Mouse (Mus musculus) layer of hippocampus, postnatal 14 days (tissue): ENCODE data around the gene Itsn1. TPM values are rescaled to one million over a fixed set of nuclear protein-coding genes. Genes with fewer than 3 reads are reported as not detected.
A peak's percentile ranks its signal among the peaks of the same experiment; 100 is the strongest.

Source experiments
- DNase-seq, 2 experiments: peaks; one replicate each; pipeline ENCODE4 v3.0.0; 2021 to 2022; ENCODE audit warnings: low spot score in 2 of 2, mixed read lengths in 1 of 2
- total RNA-seq, 2 experiments: library from RNA; stranded (reverse); gene quantifications; 2 replicates each; pipeline ENCODE4 v1.2.3; 2021

The Itsn1 gene
- total RNA-seq, 2 experiments from 2014 or later, result 155 to 157 TPM

DNA sequence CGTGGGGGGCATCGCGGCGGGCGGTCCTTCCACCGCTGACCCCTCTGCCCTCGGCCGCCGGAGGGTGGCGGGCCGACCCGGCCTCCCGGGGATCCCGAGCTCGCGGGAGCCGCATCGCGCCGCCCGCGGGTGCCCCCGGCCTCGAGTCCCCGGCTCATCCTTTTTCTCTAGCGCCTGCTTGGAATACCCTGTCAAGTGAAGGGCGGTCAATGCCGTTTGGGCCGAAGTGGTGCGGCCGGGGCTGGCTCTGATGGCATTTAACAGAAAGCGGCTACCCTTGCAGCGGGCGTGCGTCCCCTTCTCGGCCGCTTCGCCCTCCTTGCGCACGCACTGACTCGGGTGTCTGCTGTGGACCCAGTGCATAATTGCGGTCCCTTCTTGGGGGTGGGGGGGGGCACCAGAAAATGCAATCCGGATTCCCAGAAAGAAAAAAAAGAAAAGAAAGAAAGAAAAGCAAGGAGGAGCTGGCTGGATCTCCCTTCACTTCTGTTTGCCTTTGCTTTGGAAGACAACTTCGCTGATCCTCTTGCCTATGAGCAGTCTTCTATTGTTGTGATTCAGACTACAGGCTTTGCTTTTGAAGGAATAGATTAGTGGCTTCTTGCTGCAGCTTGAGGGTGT lies 850 bp downstream of the Itsn1 start:
- DNase-seq, result peak in 1 of 2 experiments; percentile 39

DNA sequence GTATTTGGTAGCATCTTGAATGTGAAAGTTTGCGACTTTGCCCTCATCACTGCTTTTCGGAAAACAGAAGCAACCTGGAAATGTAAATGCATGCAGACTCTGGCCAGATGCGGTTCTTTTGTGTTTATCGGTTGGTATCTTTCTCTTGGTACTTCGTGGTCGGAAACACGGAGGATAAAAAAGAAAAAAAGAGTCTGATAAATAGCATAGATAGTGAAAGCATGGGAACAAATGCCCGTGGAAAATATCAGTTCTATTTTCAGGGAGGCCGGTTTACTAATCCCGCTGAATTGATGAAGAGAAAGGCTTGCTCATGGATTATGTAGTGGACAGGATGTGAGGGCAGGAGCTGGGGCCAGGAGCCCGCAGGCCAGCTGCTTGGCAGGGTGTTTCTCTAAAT lies 1.4 kb downstream of the Itsn1 start:
- no peak for DNase-seq

GRCm38 (mm10) chr16:91732816-91733215 lies 3.7 kb downstream of the Itsn1 start:
- DNase-seq, result no peak

DNA sequence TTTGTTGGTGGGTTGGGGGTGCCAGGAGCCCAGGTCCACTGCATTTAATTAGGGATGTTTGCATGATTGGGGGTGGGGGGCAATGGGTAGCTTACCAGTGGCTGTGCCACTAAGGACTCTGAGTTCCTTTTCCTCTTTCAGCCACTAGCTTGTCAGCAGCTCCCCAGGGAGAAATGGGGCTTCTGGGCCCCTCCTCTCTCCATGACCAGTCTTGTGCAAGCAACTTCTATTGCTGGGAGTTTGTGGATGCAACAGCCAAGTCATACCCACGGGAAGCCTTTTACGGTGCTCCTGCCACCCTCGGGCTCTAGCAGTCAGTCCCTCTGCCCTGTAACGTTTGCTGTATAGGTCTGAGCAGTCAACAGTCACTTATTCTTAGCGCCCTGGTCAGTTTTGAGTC lies 5.7 kb downstream of the Itsn1 start:
- no peak for DNase-seq

GRCm38 (mm10) chr16:91736046-91736816 lies 7.2 kb downstream of the Itsn1 start:
- no peak for DNase-seq

GRCm38 (mm10) chr16:91738505-91738904 lies 9.4 kb downstream of the Itsn1 start:
- DNase-seq, result no peak

- no peak for DNase-seq
Observed at GRCm38 (mm10) chr16:91740184-91740917, 11.3 kb downstream of the Itsn1 start.

DNA sequence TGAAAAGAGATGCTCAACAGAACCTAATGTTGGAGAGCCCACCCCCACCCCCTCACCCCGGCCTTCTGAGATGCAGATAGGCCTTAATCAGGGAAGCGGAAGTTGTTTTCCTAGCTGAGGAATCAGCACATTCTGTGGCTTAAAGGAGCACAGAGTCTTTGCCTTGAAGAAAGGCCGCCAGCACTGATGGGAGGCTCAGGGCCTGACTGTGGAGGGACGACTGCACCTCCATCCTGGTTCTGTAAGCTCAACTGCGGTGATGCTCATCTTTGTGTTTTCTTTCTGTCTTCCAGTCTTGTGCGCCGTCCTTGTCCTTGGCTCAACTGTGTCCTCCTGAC lies 11.8 kb downstream of the Itsn1 start:
- DNase-seq, result no peak

GRCm38 (mm10) chr16:91743055-91743454 lies 14.0 kb downstream of the Itsn1 start:
- no peak for DNase-seq

- peak; percentile 45 to 73 for DNase-seq
Observed at GRCm38 (mm10) chr16:91746101-91746950, 17.2 kb downstream of the Itsn1 start.

- DNase-seq, result no peak
Observed at GRCm38 (mm10) chr16:91747567-91747966, 18.5 kb downstream of the Itsn1 start.

GRCm38 (mm10) chr16:91751644-91752385 lies 22.7 kb downstream of the Itsn1 start:
- DNase-seq, result no peak

- no peak for DNase-seq
Observed at GRCm38 (mm10) chr16:91753611-91754010, 24.5 kb downstream of the Itsn1 start.

DNA sequence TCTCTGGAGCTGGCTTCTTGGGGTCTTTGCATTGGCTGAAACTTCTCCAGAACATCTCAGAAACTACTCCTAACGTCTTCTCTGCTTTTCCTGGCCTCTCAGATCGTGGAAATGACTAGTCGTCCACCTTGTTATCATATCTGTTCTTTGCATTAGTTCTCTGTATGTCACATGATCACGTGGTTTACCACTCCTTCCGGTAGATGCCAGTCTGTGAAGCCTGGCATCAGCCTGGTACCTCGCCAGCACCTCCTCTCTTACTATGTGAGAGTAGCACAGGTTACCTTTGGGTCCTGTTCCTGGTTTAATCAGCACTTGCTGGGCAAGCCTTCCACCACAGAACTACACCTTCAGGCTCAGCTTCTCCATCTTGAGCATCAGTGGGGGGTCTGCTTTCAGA lies 25.9 kb downstream of the Itsn1 start:
- DNase-seq, result no peak

- DNase-seq, result no peak
Observed at GRCm38 (mm10) chr16:91761202-91761601, 32.1 kb downstream of the Itsn1 start.

- no peak for DNase-seq
Observed at GRCm38 (mm10) chr16:91761761-91762160, 32.7 kb downstream of the Itsn1 start.

DNA sequence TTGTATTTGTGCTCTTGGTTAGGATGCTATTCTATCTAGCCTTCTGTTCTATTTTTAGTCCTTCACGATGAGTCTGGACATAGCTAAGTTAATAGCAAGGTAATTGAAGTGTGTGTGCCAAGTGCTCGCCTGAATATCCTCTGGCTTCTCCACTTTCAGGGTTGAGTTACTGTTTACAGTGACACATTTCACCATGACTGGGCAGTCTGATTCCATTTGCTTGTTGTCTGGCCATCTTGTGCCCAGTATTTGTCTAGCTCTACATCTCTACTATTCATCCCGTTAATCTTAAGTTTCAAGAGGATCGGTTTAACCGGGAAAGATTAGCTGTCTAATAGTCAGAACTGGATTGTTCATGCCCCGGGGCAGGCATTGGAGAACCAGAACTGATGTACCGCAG lies 33.4 kb downstream of the Itsn1 start:
- DNase-seq, result no peak

GRCm38 (mm10) chr16:91763975-91764374 lies 34.9 kb downstream of the Itsn1 start:
- DNase-seq, result no peak

DNA sequence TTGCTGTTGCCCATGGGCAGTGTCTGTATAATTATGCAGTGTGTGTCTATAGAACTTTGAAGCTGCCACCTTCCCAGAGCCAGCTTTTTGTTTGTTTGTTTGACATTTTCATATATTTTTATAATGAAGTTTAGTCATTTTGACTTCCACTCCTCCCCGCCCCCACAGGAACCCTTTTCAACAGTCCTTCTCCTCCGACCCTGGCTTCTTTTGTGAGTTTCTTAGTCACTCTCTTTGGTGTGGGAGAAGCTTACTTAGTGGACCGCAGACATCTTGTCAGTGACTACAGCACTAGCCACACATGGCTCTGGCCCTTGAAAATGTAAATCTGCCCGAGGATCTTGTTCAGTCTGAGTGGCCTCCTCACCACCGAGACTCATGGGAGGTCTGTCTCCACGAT lies 35.3 kb downstream of the Itsn1 start:
- DNase-seq, result no peak

- no peak for DNase-seq
Observed at GRCm38 (mm10) chr16:91765121-91765815, 36.2 kb downstream of the Itsn1 start.
